Comparison of ENCODE assay signal across 13 mouse cellular contexts in the genomic region with DNA sequence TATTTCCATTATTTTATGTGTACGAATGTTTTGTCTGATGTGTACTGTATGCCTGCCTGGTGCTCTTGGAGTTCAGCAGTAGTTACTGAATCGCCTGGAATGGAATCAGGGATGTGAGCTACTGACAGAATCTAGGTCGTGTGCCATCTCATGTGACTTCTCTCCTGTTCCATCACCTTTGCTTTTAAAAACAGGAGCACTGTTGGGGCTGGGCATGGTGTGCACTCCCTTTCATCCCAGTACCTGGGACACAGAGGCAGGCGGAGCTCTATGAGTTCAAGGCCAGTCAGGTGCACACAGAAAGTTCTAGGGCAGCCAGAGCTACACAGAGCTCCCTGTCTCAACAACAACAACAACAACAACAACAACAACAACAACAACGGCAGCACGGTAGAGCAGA. TPM values are rescaled to one million over a fixed set of nuclear protein-coding genes. Genes with fewer than 3 reads are reported as not detected.
A peak's percentile ranks its signal among the peaks of the same experiment; 100 is the strongest.
DNase-seq lines count a peak whose midpoint lies in the region; ATAC-seq and TF ChIP-seq lines count a peak whose summit lies in the region.
"Had no signal": no experiment of that assay in that cellular context is flagged by ENCODE, and none has a peak within 500 bp of the region (broad histone marks: within the 10 kb centered on the region; RNA-seq: fewer than 3 reads in every experiment).

No protein-coding gene starts in this region.

- H3K4me3 ChIP-seq in heart, embryonic 16.5 days (ENCODE audit: low read length), result no peak overlapping the region
- no peak overlapping the region for H3K4me3 ChIP-seq in liver, postnatal 0 days (ENCODE audit: low read depth, low read length)
- no peak overlapping the region for H3K4me3 ChIP-seq in liver, embryonic 12.5 days
- no peak overlapping the region for H3K4me3 ChIP-seq in neural tube, embryonic 15.5 days (replicated peaks)
- H3K4me3 ChIP-seq: erythroblast, embryonic 14.5 days; megakaryocyte, embryonic 14.5 days had no signal

- no peaks in the 10 kb centered on the region for H3K36me3 ChIP-seq in heart, embryonic 16.5 days (ENCODE audit: control insufficient read depth, insufficient read depth)
- peaks cover 7% of the 10 kb centered on the region; the same call in 1 of the 2 replicates for H3K36me3 ChIP-seq in liver, postnatal 0 days (replicated peaks; ENCODE audit: insufficient read depth, low read length)
- no peaks in the 10 kb centered on the region for H3K36me3 ChIP-seq in liver, embryonic 12.5 days
- H3K36me3 ChIP-seq in neural tube, embryonic 15.5 days, result no peaks in the 10 kb centered on the region

- no peaks in the 10 kb centered on the region for H3K27me3 ChIP-seq in heart, embryonic 16.5 days (ENCODE audit: control insufficient read depth, insufficient read depth, low read length)
- H3K27me3 ChIP-seq in liver, postnatal 0 days (ENCODE audit: insufficient read depth, low read length), result no peaks in the 10 kb centered on the region
- no peaks in the 10 kb centered on the region for H3K27me3 ChIP-seq in liver, embryonic 12.5 days (replicated peaks)
- H3K27me3 ChIP-seq in neural tube, embryonic 15.5 days (replicated peaks), result no peaks in the 10 kb centered on the region
- H3K27me3 ChIP-seq: megakaryocyte, embryonic 14.5 days had no signal

- 82% methylated on average over 6 of the region's 6 CpGs for WGBS in heart, embryonic 16.5 days
- 81% methylated on average over 6 of the region's 6 CpGs for WGBS in liver, postnatal 0 days (ENCODE audit: insufficient replicate concordance)
- 86% methylated on average over 6 of the region's 6 CpGs for WGBS in liver, embryonic 12.5 days (ENCODE audit: insufficient replicate concordance)
- WGBS in neural tube, embryonic 15.5 days, result 89% methylated on average over 6 of the region's 6 CpGs

- no peak overlapping the region for H3K9ac ChIP-seq in heart, embryonic 16.5 days (ENCODE audit: low read length)
- H3K9ac ChIP-seq in liver, postnatal 0 days (replicated peaks), result no peak overlapping the region
- H3K9ac ChIP-seq in liver, embryonic 12.5 days, result no peak overlapping the region
- H3K9ac ChIP-seq in neural tube, embryonic 15.5 days (replicated peaks), result no peak overlapping the region

- peak; percentile 58 for DNase-seq in cerebellum, adult 9-11 months
- DNase-seq in cerebellum, adult 11-12 months, result no peak
- DNase-seq in heart, adult 9 months (ENCODE audit: low spot score in 2 of 2), result no peak
- DNase-seq in liver, postnatal 0 days, result no peak
- DNase-seq in adrenal gland, postnatal 4 days (ENCODE audit: low spot score in 2 of 2), result no peak
- DNase-seq: lung, adult 2 months; right cerebral cortex, postnatal 14 days; thymus, postnatal 4 days had no signal

- no peak for TF ChIP-seq CTCF in liver, postnatal 0 days (IDR thresholded peaks at IDR 0.05; ENCODE audit: low read depth)

- H3K27ac ChIP-seq in heart, embryonic 16.5 days (ENCODE audit: low read length), result peak overlapping the region; percentile 59
- H3K27ac ChIP-seq in liver, postnatal 0 days (ENCODE audit: low read depth), result peak overlapping the region; percentile 11; the same call in 1 of the 2 replicates
- no peak overlapping the region for H3K27ac ChIP-seq in liver, embryonic 12.5 days
- peak overlapping the region; percentile 70 for H3K27ac ChIP-seq in neural tube, embryonic 15.5 days (replicated peaks)

- H3K4me2 ChIP-seq in heart, embryonic 16.5 days (ENCODE audit: low read depth, low read length), result no peak overlapping the region
- H3K4me2 ChIP-seq in liver, postnatal 0 days (ENCODE audit: low read depth, low read length), result no peak overlapping the region
- no peak overlapping the region for H3K4me2 ChIP-seq in liver, embryonic 12.5 days
- no peak overlapping the region for H3K4me2 ChIP-seq in neural tube, embryonic 15.5 days

- no peak for ATAC-seq in heart, embryonic 16.5 days (replicated peaks; ENCODE audit: extremely low read depth, insufficient read depth, low FRiP score)
- no peak for ATAC-seq in liver, postnatal 0 days
- no peak for ATAC-seq in liver, embryonic 12.5 days
- no peak for ATAC-seq in neural tube, embryonic 15.5 days (ENCODE audit: low FRiP score)

- no peaks in the 10 kb centered on the region for H3K9me3 ChIP-seq in heart, embryonic 16.5 days (replicated peaks; ENCODE audit: control insufficient read depth, low read length)
- no peaks in the 10 kb centered on the region for H3K9me3 ChIP-seq in liver, postnatal 0 days (ENCODE audit: low read length)
- H3K9me3 ChIP-seq in liver, embryonic 12.5 days (replicated peaks), result no peaks in the 10 kb centered on the region
- H3K9me3 ChIP-seq in neural tube, embryonic 15.5 days (replicated peaks), result no peaks in the 10 kb centered on the region
- H3K9me3 ChIP-seq: megakaryocyte, embryonic 14.5 days had no signal

- TF ChIP-seq EP300 in liver, postnatal 0 days (IDR thresholded peaks at IDR 0.05; ENCODE audit: low read depth), result no peak

- H3K4me1 ChIP-seq in heart, embryonic 16.5 days (ENCODE audit: control insufficient read depth, insufficient read depth, low read length), result peaks cover 61% of the 10 kb centered on the region
- peaks cover 34% of the 10 kb centered on the region for H3K4me1 ChIP-seq in liver, postnatal 0 days (ENCODE audit: insufficient read depth)
- H3K4me1 ChIP-seq in liver, embryonic 12.5 days, result peaks cover 23% of the 10 kb centered on the region
- H3K4me1 ChIP-seq in neural tube, embryonic 15.5 days, result peaks cover 52% of the 10 kb centered on the region

RNA-seq across cellular contexts. Expression of a gene that starts 38.2 kb away (rescaled TPM):
- polyA plus RNA-seq in heart, embryonic 16.5 days (2015; fragmentation: Nextera tagmentation; extraction: Ambion mirVana), result 29.9 and 31.5 TPM in 2 replicates
- 15.0 and 15.7 TPM in 2 replicates for polyA plus RNA-seq in liver, postnatal 0 days (2015; fragmentation: Nextera tagmentation; extraction: Ambion mirVana)
- polyA plus RNA-seq in liver, embryonic 12.5 days (2016; fragmentation: Nextera tagmentation; extraction: Ambion mirVana), result 16.1 and 16.3 TPM in 2 replicates
- polyA plus RNA-seq in neural tube, embryonic 15.5 days (2015; fragmentation: Nextera tagmentation; extraction: Ambion mirVana), result 43.8 and 50.7 TPM in 2 replicates
- 10 to 100 TPM; 78.5 to 82.9 TPM for total RNA-seq in adrenal gland, postnatal 4 days (2021)

RNA-seq across cellular contexts. Expression of a gene that starts 39.0 kb away (rescaled TPM):
- 29.7 and 30.1 TPM in 2 replicates for polyA plus RNA-seq in heart, embryonic 16.5 days (2015; fragmentation: Nextera tagmentation; extraction: Ambion mirVana)
- polyA plus RNA-seq in liver, postnatal 0 days (2015; fragmentation: Nextera tagmentation; extraction: Ambion mirVana), result 18.5 and 19.6 TPM in 2 replicates
- 8.7 and 8.8 TPM in 2 replicates for polyA plus RNA-seq in liver, embryonic 12.5 days (2016; fragmentation: Nextera tagmentation; extraction: Ambion mirVana)
- 34.5 and 35.9 TPM in 2 replicates for polyA plus RNA-seq in neural tube, embryonic 15.5 days (2015; fragmentation: Nextera tagmentation; extraction: Ambion mirVana)
- 10 to 100 TPM; 46.2 to 47.0 TPM for total RNA-seq in adrenal gland, postnatal 4 days (2021)
